Mouse (Mus musculus): ENCODE data around the gene Plekhd1.
A peak's percentile ranks its signal among the peaks of the same experiment; 100 is the strongest.

Gene Plekhd1

DNA sequence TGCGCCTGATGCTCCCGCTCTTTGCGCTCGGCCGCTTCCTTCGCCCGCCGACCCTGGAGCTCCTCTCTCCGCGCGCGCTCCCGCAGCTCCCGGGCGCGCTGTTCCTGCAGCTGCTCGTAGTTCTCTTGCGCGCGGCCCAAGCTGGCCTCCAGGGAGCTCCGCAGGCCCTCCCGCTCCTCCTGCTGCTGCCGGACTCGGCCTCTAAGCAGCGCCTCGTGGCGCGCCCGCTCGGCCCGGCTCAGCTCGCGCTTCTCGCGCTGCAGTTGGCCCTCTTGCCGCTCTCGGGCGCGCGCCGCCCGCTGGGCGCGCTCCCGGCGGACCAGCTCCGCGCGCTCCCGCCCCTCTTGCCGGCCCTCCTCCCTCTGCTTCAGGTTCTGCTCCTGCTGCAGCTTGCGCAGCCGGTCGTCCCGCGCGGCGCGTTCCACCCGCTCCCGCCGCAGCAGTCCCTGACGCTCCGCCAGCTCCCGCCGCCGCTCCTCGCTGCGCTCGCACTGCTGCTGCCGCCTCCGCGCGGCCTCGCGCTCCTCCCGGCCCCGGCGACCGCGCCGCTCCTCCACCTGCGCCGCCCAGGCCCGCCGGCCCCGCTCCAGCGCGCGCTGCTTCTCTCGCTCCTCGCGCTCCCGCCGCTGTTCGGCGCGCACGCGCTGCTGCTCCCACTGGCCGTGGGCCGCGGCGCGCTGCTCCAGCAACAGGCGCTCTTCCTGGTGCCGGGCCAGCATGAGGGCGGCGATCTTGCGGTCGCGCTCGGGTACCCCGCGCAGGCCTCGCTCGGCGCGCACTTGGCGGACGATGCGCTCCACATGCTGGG is 65.6 kb downstream of the Plekhd1 start:
- peak; percentile 68 for DNase-seq

DNA sequence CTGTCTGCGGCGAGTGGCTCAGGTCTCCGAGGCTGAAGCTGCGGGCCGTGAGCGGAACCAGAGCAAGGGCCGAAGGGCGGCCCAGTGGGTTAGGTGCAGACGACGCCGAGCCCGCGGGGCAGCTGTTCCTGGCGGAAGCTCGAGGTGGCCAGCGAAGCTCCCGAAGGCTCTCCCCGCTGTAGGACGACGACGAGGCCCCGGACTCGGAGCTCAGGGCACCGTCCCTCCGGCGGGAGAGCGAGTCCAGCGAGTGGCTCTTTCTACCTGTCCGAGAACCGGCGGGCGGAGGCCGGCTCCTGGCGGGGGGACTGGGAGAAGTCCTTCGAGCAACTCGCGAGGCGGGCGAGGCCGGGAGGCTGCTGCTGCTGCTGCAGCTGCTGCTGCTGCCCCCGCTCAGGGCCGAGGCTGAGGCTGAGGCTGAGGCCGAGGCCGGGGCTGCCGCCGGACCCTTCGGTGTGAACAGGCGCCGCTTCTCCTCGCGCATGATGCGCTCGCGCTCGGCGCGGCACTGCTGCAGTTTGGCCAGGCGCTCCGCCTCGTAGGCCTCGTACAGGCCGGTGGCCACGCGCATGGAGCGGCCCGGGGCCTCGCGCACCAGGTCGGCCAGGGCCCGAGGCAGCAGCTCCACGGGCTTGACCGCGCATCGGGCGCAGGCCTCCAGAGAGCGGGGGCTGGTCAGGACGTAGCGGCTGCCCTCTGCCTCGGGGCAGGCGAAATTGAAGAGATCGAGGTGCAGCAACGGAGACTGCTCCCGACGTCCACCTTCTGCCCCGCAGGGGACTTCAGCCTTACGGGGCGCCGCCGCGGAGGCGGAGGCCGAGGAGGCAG is 66.4 kb downstream of the Plekhd1 start:
- no peak for DNase-seq

DNA sequence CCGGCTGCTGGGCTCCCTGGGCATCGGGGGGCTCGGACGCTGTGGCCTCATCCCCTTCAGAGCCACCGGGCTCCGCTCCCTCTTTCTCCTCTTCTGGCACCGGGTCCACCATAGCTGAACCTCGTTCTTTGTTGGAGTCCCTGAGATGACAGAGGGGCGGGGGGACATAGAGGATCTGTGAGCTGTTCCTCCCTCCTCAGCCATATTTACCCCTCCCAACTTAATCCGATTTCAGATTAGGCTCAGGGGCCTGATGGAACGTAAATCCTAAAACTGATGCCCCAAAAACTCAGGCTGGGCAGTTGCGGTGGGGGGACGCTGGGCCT is 67.0 kb downstream of the Plekhd1 start:
- DNase-seq: no peak

DNA sequence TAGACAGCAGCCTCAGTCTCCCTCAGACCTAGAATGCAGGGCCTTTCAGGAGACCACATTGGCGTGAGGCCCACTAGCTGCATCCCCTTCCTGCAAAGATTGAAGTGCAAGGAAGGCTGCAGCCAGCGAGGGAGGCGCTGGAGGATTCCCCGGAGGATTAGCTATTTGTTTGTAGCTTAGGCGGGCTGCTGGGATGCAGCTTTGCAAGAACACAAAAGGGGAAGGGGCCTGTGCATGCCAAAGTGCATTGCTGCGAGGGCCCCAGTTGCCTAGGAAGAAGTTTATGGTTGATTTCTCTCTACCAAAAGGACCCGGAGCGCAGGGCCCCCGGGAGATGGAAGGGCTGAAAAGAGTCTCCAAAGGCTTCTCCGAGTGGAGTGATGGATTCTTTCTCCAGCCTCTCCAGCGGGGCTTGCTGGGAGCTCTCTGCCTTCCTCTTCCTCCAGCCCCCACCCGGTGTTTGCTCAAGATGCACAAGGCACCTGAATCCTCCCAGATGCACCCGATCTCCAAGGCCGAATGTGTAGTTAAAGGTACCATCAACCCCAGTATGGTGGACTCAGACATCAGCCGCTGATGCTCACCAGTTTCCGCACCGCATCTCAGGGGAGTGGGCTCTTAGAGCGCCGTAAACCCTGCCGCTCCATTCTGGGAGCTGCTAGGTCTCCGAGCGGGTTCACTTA is 67.5 kb downstream of the Plekhd1 start:
- DNase-seq: no peak

DNA sequence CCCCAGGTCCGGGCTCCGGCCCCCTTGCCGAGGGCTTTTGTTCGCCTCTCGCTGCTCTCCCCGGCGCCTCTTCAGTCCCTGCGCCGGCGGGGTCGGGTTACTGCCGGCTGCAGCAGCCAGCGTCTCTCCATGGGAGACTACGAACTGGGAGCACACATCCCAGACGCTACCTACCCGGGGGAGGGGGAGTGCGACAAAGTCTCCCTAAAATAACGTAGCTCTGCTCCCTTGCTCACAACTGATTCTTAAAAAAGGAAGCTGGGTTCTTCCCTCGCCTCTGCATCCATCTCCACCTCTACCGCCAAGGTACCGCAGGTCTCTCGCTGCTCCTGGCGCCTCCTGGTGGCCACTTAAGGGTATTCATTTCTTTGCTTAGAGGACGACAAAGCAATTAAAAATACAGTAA is 68.0 kb downstream of the Plekhd1 start, which contains the start of gene Ccdc177:
Gene Ccdc177, minus strand, starts transcription at position 292 of the 406 bp plus-strand sequence.
- DNase-seq: peak; percentile 87

DNA sequence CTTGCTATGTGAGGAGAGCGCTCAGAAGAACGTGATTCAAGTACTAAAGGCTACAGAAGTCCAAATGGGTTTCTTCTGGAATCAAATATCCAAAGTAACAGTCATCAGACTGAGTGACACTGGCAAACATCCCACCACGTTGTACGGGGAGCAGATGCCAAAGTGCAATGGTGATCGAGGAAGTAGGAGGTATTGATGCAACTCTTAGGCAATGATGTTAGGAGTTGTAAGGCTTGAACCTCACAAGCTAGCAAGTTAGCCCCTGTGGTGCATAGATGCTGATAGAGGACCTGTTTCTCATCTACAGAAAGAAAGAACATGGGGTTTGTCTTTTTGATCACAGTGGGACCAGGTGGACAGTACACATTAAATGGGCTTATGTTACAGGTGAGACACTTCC is 70.6 kb downstream of the Plekhd1 start:
- DNase-seq: no peak

DNA sequence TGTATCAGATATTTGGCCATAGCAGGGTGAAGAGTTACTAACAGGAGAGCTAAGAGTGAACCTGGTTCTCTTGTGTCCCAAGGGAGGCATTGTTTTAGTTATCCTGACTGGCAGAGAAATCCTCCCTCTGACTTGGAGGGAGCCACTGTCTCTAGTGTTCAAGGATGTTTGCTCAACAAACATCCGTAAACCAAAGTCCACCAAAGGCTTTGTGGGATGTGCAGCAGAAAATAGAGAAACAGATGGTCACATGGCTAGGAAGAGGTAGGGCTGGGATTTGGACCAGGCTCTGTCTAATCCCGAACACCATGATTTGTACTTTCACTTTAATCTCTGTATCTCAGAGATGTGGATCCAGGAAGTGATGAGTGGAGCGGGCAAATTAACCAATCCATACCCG is 71.7 kb downstream of the Plekhd1 start:
- DNase-seq: peak; percentile 36

DNA sequence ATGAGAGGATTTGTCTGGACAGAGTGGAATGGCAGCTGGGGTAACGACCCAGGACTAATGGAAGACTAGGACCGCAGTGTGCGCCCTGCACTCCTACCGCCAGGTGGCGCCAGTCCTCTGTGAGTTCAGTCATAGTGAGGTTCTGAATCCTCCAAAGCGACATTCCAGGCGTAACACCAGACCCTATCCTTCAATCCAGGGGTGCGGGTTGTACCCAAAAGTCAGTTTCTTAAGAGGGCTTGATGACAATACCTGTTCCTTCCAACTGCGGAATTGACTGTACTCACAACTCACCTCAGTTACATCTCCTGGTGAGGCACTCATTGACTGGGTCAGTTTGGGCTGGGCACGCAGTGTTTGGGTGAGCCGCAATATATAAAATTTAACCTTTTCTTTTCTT is 77.3 kb downstream of the Plekhd1 start:
- DNase-seq: peak; percentile 88
